Mouse (Mus musculus): ENCODE data around the gene Vps51. TPM values are rescaled to one million over a fixed set of nuclear protein-coding genes. Genes with fewer than 3 reads are reported as not detected.
A peak's percentile ranks its signal among the peaks of the same experiment; 100 is the strongest.

Gene Vps51
- polyA plus RNA-seq (2014; fragmentation: Nextera tagmentation; extraction: Ambion mirVana) = 72.9 and 73.2 TPM in 2 replicates

GRCm38 (mm10) chr19:6076564-6077393 is at the start of gene Vps51:
Vps51 (minus strand) TSS chr19:6077231.
- H3K27me3 ChIP-seq (ENCODE audit: control insufficient read depth, insufficient read depth, low read length) = no peaks in the 10 kb centered on the region
- peaks cover 11% of the 10 kb centered on the region for H3K4me1 ChIP-seq (ENCODE audit: control insufficient read depth, insufficient read depth, low read length)
- WGBS = under 1% methylated on average over 33 of the region's 33 CpGs
- peak within 1 kb of the TSS; percentile 67 for H3K9ac ChIP-seq (replicated peaks; ENCODE audit: low read depth, low read length)
- no peaks in the 10 kb centered on the region for H3K9me3 ChIP-seq (ENCODE audit: control insufficient read depth, low read length)
- H3K36me3 ChIP-seq (ENCODE audit: control insufficient read depth, insufficient read depth, low read length) = peaks cover 20% of the 10 kb centered on the region
- H3K4me2 ChIP-seq (ENCODE audit: low read depth, low read length) = peak within 1 kb of the TSS; percentile 75
- H3K27ac ChIP-seq (ENCODE audit: low read depth, low read length) = peak within 1 kb of the TSS; percentile 81
- H3K4me3 ChIP-seq (ENCODE audit: low read depth, low read length) = peak within 1 kb of the TSS; percentile 68
- peak; percentile 89 for ATAC-seq (ENCODE audit: low read depth)

- no peak for ATAC-seq (ENCODE audit: low read depth)
Measured at GRCm38 (mm10) chr19:6126289-6126688, 49.3 kb upstream of the Vps51 start.

GRCm38 (mm10) chr19:6124898-6125297 is 47.9 kb upstream of the Vps51 start:
- no peaks in the 10 kb centered on the region for H3K27me3 ChIP-seq (ENCODE audit: control insufficient read depth, insufficient read depth, low read length)
- H3K36me3 ChIP-seq (ENCODE audit: control insufficient read depth, insufficient read depth, low read length) = no peaks in the 10 kb centered on the region
- no peaks in the 10 kb centered on the region for H3K9me3 ChIP-seq (ENCODE audit: control insufficient read depth, low read length)
- no peak overlapping the region for H3K4me3 ChIP-seq (ENCODE audit: low read depth, low read length)
- H3K4me1 ChIP-seq (ENCODE audit: control insufficient read depth, insufficient read depth, low read length) = peaks cover 3% of the 10 kb centered on the region; the same call in 1 of the 2 replicates
- no peak for ATAC-seq (ENCODE audit: low read depth)
- no peak overlapping the region for H3K27ac ChIP-seq (ENCODE audit: low read depth, low read length)
- H3K9ac ChIP-seq (replicated peaks; ENCODE audit: low read depth, low read length) = no peak overlapping the region
- WGBS = 91% methylated on average over 2 of the region's 2 CpGs
- H3K4me2 ChIP-seq (ENCODE audit: low read depth, low read length) = no peak overlapping the region

More at GRCm38 (mm10) chr19:6126289-6126688, 49.3 kb upstream of the Vps51 start:
- H3K27me3 ChIP-seq (ENCODE audit: control insufficient read depth, insufficient read depth, low read length) = no peaks in the 10 kb centered on the region
- no peak overlapping the region for H3K9ac ChIP-seq (replicated peaks; ENCODE audit: low read depth, low read length)
- H3K9me3 ChIP-seq (ENCODE audit: control insufficient read depth, low read length) = no peaks in the 10 kb centered on the region
- 23% methylated on average over 4 of the region's 4 CpGs for WGBS
- no peaks in the 10 kb centered on the region for H3K36me3 ChIP-seq (ENCODE audit: control insufficient read depth, insufficient read depth, low read length)
- H3K27ac ChIP-seq (ENCODE audit: low read depth, low read length) = no peak overlapping the region
- H3K4me2 ChIP-seq (ENCODE audit: low read depth, low read length) = no peak overlapping the region
- H3K4me1 ChIP-seq (ENCODE audit: control insufficient read depth, insufficient read depth, low read length) = peaks cover 3% of the 10 kb centered on the region; the same call in 1 of the 2 replicates
- H3K4me3 ChIP-seq (ENCODE audit: low read depth, low read length) = no peak overlapping the region

- Histone ChIP-seq H3K4me2 (ENCODE audit: low read depth, low read length) (no peak overlapping the region), H3K36me3 (ENCODE audit: control insufficient read depth, insufficient read depth, low read length) (no peaks in the 10 kb centered on the region), H3K9ac (replicated peaks; ENCODE audit: low read depth, low read length) (no peak overlapping the region), H3K9me3 (ENCODE audit: control insufficient read depth, low read length) (no peaks in the 10 kb centered on the region), H3K4me3 (ENCODE audit: low read depth, low read length) (no peak overlapping the region), H3K27ac (ENCODE audit: low read depth, low read length) (no peak overlapping the region), H3K27me3 (ENCODE audit: control insufficient read depth, insufficient read depth, low read length) (no peaks in the 10 kb centered on the region), H3K4me1 (ENCODE audit: control insufficient read depth, insufficient read depth, low read length) (peaks cover under 1% of the 10 kb centered on the region; the same call in 1 of the 2 replicates)
- 62% methylated on average over 8 of the region's 8 CpGs for WGBS
- no peak for ATAC-seq (ENCODE audit: low read depth)
Measured at GRCm38 (mm10) chr19:6123330-6123729, 46.3 kb upstream of the Vps51 start.

- no peaks in the 10 kb centered on the region for H3K9me3 ChIP-seq (ENCODE audit: control insufficient read depth, low read length)
- WGBS = 38% methylated on average over 18 of the region's 19 CpGs
- H3K27ac ChIP-seq (ENCODE audit: low read depth, low read length) = no peak overlapping the region
- H3K36me3 ChIP-seq (ENCODE audit: control insufficient read depth, insufficient read depth, low read length) = no peaks in the 10 kb centered on the region
- ATAC-seq (ENCODE audit: low read depth) = no peak
- no peak overlapping the region for H3K4me3 ChIP-seq (ENCODE audit: low read depth, low read length)
- H3K4me2 ChIP-seq (ENCODE audit: low read depth, low read length) = no peak overlapping the region
- H3K9ac ChIP-seq (replicated peaks; ENCODE audit: low read depth, low read length) = no peak overlapping the region
- H3K4me1 ChIP-seq (ENCODE audit: control insufficient read depth, insufficient read depth, low read length) = peaks cover 9% of the 10 kb centered on the region
- no peaks in the 10 kb centered on the region for H3K27me3 ChIP-seq (ENCODE audit: control insufficient read depth, insufficient read depth, low read length)
Measured at GRCm38 (mm10) chr19:6121761-6122160, 44.7 kb upstream of the Vps51 start.

GRCm38 (mm10) chr19:6118677-6119185 is 41.7 kb upstream of the Vps51 start:
- peak; percentile 47 for ATAC-seq (ENCODE audit: low read depth)
- H3K27me3 ChIP-seq (ENCODE audit: control insufficient read depth, insufficient read depth, low read length) = no peaks in the 10 kb centered on the region
- peak overlapping the region; percentile 89 for H3K4me2 ChIP-seq (ENCODE audit: low read depth, low read length)
- H3K36me3 ChIP-seq (ENCODE audit: control insufficient read depth, insufficient read depth, low read length) = peaks cover 23% of the 10 kb centered on the region
- peaks cover 11% of the 10 kb centered on the region for H3K4me1 ChIP-seq (ENCODE audit: control insufficient read depth, insufficient read depth, low read length)
- peak overlapping the region; percentile 90 for H3K27ac ChIP-seq (ENCODE audit: low read depth, low read length)
- WGBS = 1% methylated on average over 8 of the region's 8 CpGs
- peak overlapping the region; percentile 84 for H3K9ac ChIP-seq (replicated peaks; ENCODE audit: low read depth, low read length)
- peak overlapping the region; percentile 88 for H3K4me3 ChIP-seq (ENCODE audit: low read depth, low read length)
- no peaks in the 10 kb centered on the region for H3K9me3 ChIP-seq (ENCODE audit: control insufficient read depth, low read length)

- peak within 1 kb of the TSS; percentile 88 for H3K4me3 ChIP-seq (ENCODE audit: low read depth, low read length)
- ATAC-seq (ENCODE audit: low read depth) = peak; percentile 91
- H3K27me3 ChIP-seq (ENCODE audit: control insufficient read depth, insufficient read depth, low read length) = no peaks in the 10 kb centered on the region
- WGBS = 0% methylated on average over 77 of the region's 77 CpGs
- peak within 1 kb of the TSS; percentile 90 for H3K27ac ChIP-seq (ENCODE audit: low read depth, low read length)
- H3K4me2 ChIP-seq (ENCODE audit: low read depth, low read length) = peak within 1 kb of the TSS; percentile 89
- H3K9ac ChIP-seq (replicated peaks; ENCODE audit: low read depth, low read length) = peak within 1 kb of the TSS; percentile 84
- no peaks in the 10 kb centered on the region for H3K9me3 ChIP-seq (ENCODE audit: control insufficient read depth, low read length)
- H3K4me1 ChIP-seq (ENCODE audit: control insufficient read depth, insufficient read depth, low read length) = peaks cover 11% of the 10 kb centered on the region
- H3K36me3 ChIP-seq (ENCODE audit: control insufficient read depth, insufficient read depth, low read length) = peaks cover 23% of the 10 kb centered on the region
Measured at GRCm38 (mm10) chr19:6117986-6118676, 41.1 kb upstream of the Vps51 start, which contains the start of gene Sac3d1. Sac3d1 (minus strand) TSS chr19:6118650.

- peak overlapping the region; percentile 90 for H3K27ac ChIP-seq (ENCODE audit: low read depth, low read length)
- H3K9ac ChIP-seq (replicated peaks; ENCODE audit: low read depth, low read length) = peak overlapping the region; percentile 84
- peaks cover 11% of the 10 kb centered on the region for H3K4me1 ChIP-seq (ENCODE audit: control insufficient read depth, insufficient read depth, low read length)
- 4% methylated on average over 32 of the region's 32 CpGs for WGBS
- H3K36me3 ChIP-seq (ENCODE audit: control insufficient read depth, insufficient read depth, low read length) = peaks cover 23% of the 10 kb centered on the region
- H3K27me3 ChIP-seq (ENCODE audit: control insufficient read depth, insufficient read depth, low read length) = no peaks in the 10 kb centered on the region
- H3K4me2 ChIP-seq (ENCODE audit: low read depth, low read length) = peak overlapping the region; percentile 89
- no peaks in the 10 kb centered on the region for H3K9me3 ChIP-seq (ENCODE audit: control insufficient read depth, low read length)
- H3K4me3 ChIP-seq (ENCODE audit: low read depth, low read length) = peak overlapping the region; percentile 88
- no peak for ATAC-seq (ENCODE audit: low read depth)
Measured at GRCm38 (mm10) chr19:6117346-6117985, 40.4 kb upstream of the Vps51 start.

Data from neural tube, embryonic 14.5 days (tissue).